Mouse (Mus musculus) forebrain, postnatal 0 days (tissue): ENCODE measurements around the gene Bcl2. TPM values are rescaled to one million over a fixed set of nuclear protein-coding genes. Genes with fewer than 3 reads are reported as not detected.

Source experiments
- ATAC-seq: fragments of 200-750 bp; cut with Nextera tagmentation; 2 replicates; pipeline ENCODE4 v1.8.0; 2017; ENCODE audit warnings: mild to moderate bottlenecking, moderate library complexity
- DNase-seq: peaks from one replicate; pipeline ENCODE4 v3.0.0-alpha.2; 2015
- H3K27ac ChIP-seq: fragments of 300-500 bp; sonication (generic); 2 replicates; pipeline ENCODE4 v1.5.1; 2014; ENCODE audit warnings: low read depth, mild to moderate bottlenecking, antibody characterized with exemption, low read length, moderate library complexity, mixed read lengths
- H3K27me3 ChIP-seq: fragments of 300-500 bp; sonication (generic); 2 replicates; pipeline ENCODE4 v1.6.1; 2014; ENCODE audit warnings: mild to moderate bottlenecking, low read length, mixed read lengths; ENCODE audit not compliant: insufficient read depth
- H3K36me3 ChIP-seq: fragments of 300-500 bp; sonication (generic); 2 replicates; pipeline ENCODE4 v1.6.1; 2014; ENCODE audit warnings: mild to moderate bottlenecking, moderate library complexity; ENCODE audit not compliant: insufficient read depth
- H3K4me1 ChIP-seq: fragments of 300-500 bp; sonication (generic); 2 replicates; pipeline ENCODE4 v1.6.1; 2014; ENCODE audit warnings: antibody characterized with exemption; ENCODE audit not compliant: insufficient read depth
- H3K4me2 ChIP-seq: fragments of 300-500 bp; sonication (generic); 2 replicates; pipeline ENCODE4 v1.6.1; 2014; ENCODE audit warnings: low read depth, mild to moderate bottlenecking, moderate library complexity
- H3K4me3 ChIP-seq: fragments of 300-500 bp; sonication (generic); 2 replicates; pipeline ENCODE4 v1.5.1; 2014; ENCODE audit warnings: low read depth, low read length, mixed read lengths
- H3K9ac ChIP-seq: fragments of 300-500 bp; sonication (generic); 2 replicates; pipeline ENCODE4 v1.6.1; 2014; ENCODE audit warnings: mild to moderate bottlenecking
- H3K9me3 ChIP-seq: fragments of 300-500 bp; sonication (generic); 2 replicates; pipeline ENCODE4 v1.6.1; 2016; ENCODE audit warnings: low read length
- CTCF ChIP-seq: sonication (generic); IDR thresholded peaks from 2 replicates; pipeline ENCODE4 v1.5.1; 2016; ENCODE audit warnings: antibody characterized with exemption, control low read depth, low read depth
- WGBS: fragments of 180-500 bp; shearing (Covaris S2); extraction: QIAGEN DNeasy Blood & Tissue Kit; methylation state at CpG from one replicate; pipeline ENCODE4 v1.1.7; 2014; 5-methylcytosine and 5-hydroxymethylcytosine counted together
- polyA plus RNA-seq: library from polyadenylated mRNA; unstranded; fragments of >200 nt; fragmentation: Nextera tagmentation; extraction: Ambion mirVana; gene quantifications from 2 replicates; pipeline ENCODE4 v1.2.1, GENCODE M21; 2015
- total RNA-seq: library from RNA; depleted of rRNA; stranded (reverse); fragments of >200 nt; gene quantifications from 2 replicates; pipeline ENCODE4 v1.2.3, GENCODE M21; 2014

Gene Bcl2
- total and polyA plus RNA-seq, 2 experiments from 2014 or later = 6.3 to 14.1 TPM

GRCm38 (mm10) chr1:106633207-106633606 is 80.9 kb downstream of the Bcl2 start:
- no peak overlapping the region for H3K4me3 ChIP-seq
- H3K4me2 ChIP-seq = no peak overlapping the region
- H3K27me3 ChIP-seq = no peaks in the 10 kb centered on the region
- no peak overlapping the region for H3K9ac ChIP-seq
- 79% methylated on average over 3 of the region's 3 CpGs for WGBS
- H3K9me3 ChIP-seq = no peaks in the 10 kb centered on the region
- H3K27ac ChIP-seq = no peak overlapping the region
- no peaks in the 10 kb centered on the region for H3K36me3 ChIP-seq
- ATAC-seq = no peak
- H3K4me1 ChIP-seq = no peaks in the 10 kb centered on the region
- TF ChIP-seq CTCF = no peak
- no peak for DNase-seq

- Histone ChIP-seq H3K36me3 (no peaks in the 10 kb centered on the region), H3K9me3 (no peaks in the 10 kb centered on the region), H3K4me2 (no peak overlapping the region), H3K4me1 (no peaks in the 10 kb centered on the region), H3K4me3 (no peak overlapping the region), H3K9ac (no peak overlapping the region), H3K27me3 (no peaks in the 10 kb centered on the region), H3K27ac (no peak overlapping the region)
- DNase-seq = no peak
- WGBS = 97% methylated on average over 3 of the region's 3 CpGs
- no peak for ATAC-seq
- TF ChIP-seq CTCF = no peak
These were observed 82.1 kb downstream of the Bcl2 start for GRCm38 (mm10) chr1:106631869-106632463.

- DNase-seq (no peak), ATAC-seq (no peak)
- TF ChIP-seq CTCF = no peak
- H3K27me3 ChIP-seq = no peaks in the 10 kb centered on the region
- no peaks in the 10 kb centered on the region for H3K36me3 ChIP-seq
- no peak overlapping the region for H3K27ac ChIP-seq
- H3K4me3 ChIP-seq = no peak overlapping the region
- no peak overlapping the region for H3K9ac ChIP-seq
- no peak overlapping the region for H3K4me2 ChIP-seq
- H3K9me3 ChIP-seq = no peaks in the 10 kb centered on the region
- no peaks in the 10 kb centered on the region for H3K4me1 ChIP-seq
- 78% methylated on average over 2 of the region's 2 CpGs for WGBS
These were observed 83.1 kb downstream of the Bcl2 start for GRCm38 (mm10) chr1:106630973-106631372.

GRCm38 (mm10) chr1:106629931-106630682 is 84.0 kb downstream of the Bcl2 start:
- DNase-seq (peak; percentile 33), ATAC-seq (peak; percentile 74)
- H3K9ac ChIP-seq = no peak overlapping the region
- 25% methylated on average over 4 of the region's 4 CpGs for WGBS
- H3K4me2 ChIP-seq = no peak overlapping the region
- H3K27ac ChIP-seq = no peak overlapping the region
- H3K36me3 ChIP-seq = no peaks in the 10 kb centered on the region
- TF ChIP-seq CTCF = no peak
- H3K4me1 ChIP-seq = no peaks in the 10 kb centered on the region
- no peaks in the 10 kb centered on the region for H3K27me3 ChIP-seq
- no peak overlapping the region for H3K4me3 ChIP-seq
- H3K9me3 ChIP-seq = no peaks in the 10 kb centered on the region

GRCm38 (mm10) chr1:106629470-106629830 is 84.6 kb downstream of the Bcl2 start:
- Histone ChIP-seq H3K4me3 (no peak overlapping the region), H3K9me3 (no peaks in the 10 kb centered on the region), H3K36me3 (no peaks in the 10 kb centered on the region), H3K27ac (no peak overlapping the region), H3K9ac (no peak overlapping the region), H3K4me2 (no peak overlapping the region), H3K4me1 (no peaks in the 10 kb centered on the region), H3K27me3 (no peaks in the 10 kb centered on the region)
- ATAC-seq (peak; percentile 41; the same call in 1 of the 2 replicates), DNase-seq (no peak)
- no peak for TF ChIP-seq CTCF
- 12% methylated on average over 4 of the region's 4 CpGs for WGBS

GRCm38 (mm10) chr1:106628718-106629469 is 85.2 kb downstream of the Bcl2 start:
- no peak overlapping the region for H3K27ac ChIP-seq
- no peak overlapping the region for H3K4me2 ChIP-seq
- no peaks in the 10 kb centered on the region for H3K9me3 ChIP-seq
- no peak overlapping the region for H3K4me3 ChIP-seq
- no peaks in the 10 kb centered on the region for H3K27me3 ChIP-seq
- ATAC-seq (peak; percentile 68), DNase-seq (peak; percentile 24)
- H3K9ac ChIP-seq = no peak overlapping the region
- peak; percentile 62 for TF ChIP-seq CTCF
- H3K4me1 ChIP-seq = no peaks in the 10 kb centered on the region
- WGBS = 41% methylated on average over 3 of the region's 3 CpGs
- H3K36me3 ChIP-seq = no peaks in the 10 kb centered on the region

GRCm38 (mm10) chr1:106628279-106628678 is 85.8 kb downstream of the Bcl2 start:
- H3K9ac ChIP-seq = no peak overlapping the region
- no peak overlapping the region for H3K4me2 ChIP-seq
- H3K9me3 ChIP-seq = no peaks in the 10 kb centered on the region
- H3K36me3 ChIP-seq = no peaks in the 10 kb centered on the region
- no peak for ATAC-seq
- H3K27ac ChIP-seq = no peak overlapping the region
- TF ChIP-seq CTCF = no peak
- H3K4me3 ChIP-seq = no peak overlapping the region
- DNase-seq = no peak
- no peaks in the 10 kb centered on the region for H3K4me1 ChIP-seq
- H3K27me3 ChIP-seq = no peaks in the 10 kb centered on the region
